Mouse (Mus musculus) lung, embryonic 16.5 days (tissue): ENCODE data around the gene Azin2. TPM values are rescaled to one million over a fixed set of nuclear protein-coding genes. Genes with fewer than 3 reads are reported as not detected.

Experiments
- ATAC-seq: fragments of 200-750 bp; cut with Nextera tagmentation; 2 replicates; pipeline ENCODE4 v1.8.0; 2017; ENCODE audit warnings: low read depth, mild to moderate bottlenecking, moderate library complexity
- H3K27ac ChIP-seq: fragments of 300-500 bp; sonication (generic); 2 replicates; pipeline ENCODE4 v1.5.1; 2014; ENCODE audit warnings: mild to moderate bottlenecking, control low read depth, low read length
- H3K27me3 ChIP-seq: fragments of 300-500 bp; sonication (generic); 2 replicates; pipeline ENCODE4 v1.6.1; 2014; ENCODE audit warnings: low read depth, low read length, mixed read lengths; ENCODE audit not compliant: control insufficient read depth, insufficient read depth
- H3K36me3 ChIP-seq: fragments of 300-500 bp; sonication (generic); 2 replicates; pipeline ENCODE4 v1.6.1; 2014; ENCODE audit warnings: low read length; ENCODE audit not compliant: control insufficient read depth, insufficient read depth
- H3K4me1 ChIP-seq: fragments of 300-500 bp; sonication (generic); replicated peaks from 2 replicates; pipeline ENCODE4 v1.6.1; 2014; ENCODE audit warnings: low read length, mixed read lengths; ENCODE audit not compliant: control insufficient read depth, insufficient read depth
- H3K4me2 ChIP-seq: fragments of 300-500 bp; sonication (generic); 2 replicates; pipeline ENCODE4 v1.6.1; 2014; ENCODE audit warnings: low read depth, low read length, control low read depth
- H3K4me3 ChIP-seq: fragments of 300-500 bp; sonication (generic); 2 replicates; pipeline ENCODE4 v1.5.1; 2014; ENCODE audit warnings: mild to moderate bottlenecking, low read length, control low read depth
- H3K9ac ChIP-seq: fragments of 300-500 bp; sonication (generic); 2 replicates; pipeline ENCODE4 v1.6.1; 2014; ENCODE audit warnings: low read length, control low read depth
- H3K9me3 ChIP-seq: fragments of 300-500 bp; sonication (generic); 2 replicates; pipeline ENCODE4 v1.6.1; 2016; ENCODE audit warnings: low read length; ENCODE audit not compliant: control insufficient read depth
- WGBS: fragments of 180-500 bp; shearing (Covaris S2); extraction: QIAGEN DNeasy Blood & Tissue Kit; methylation state at CpG from one replicate; pipeline ENCODE4 v1.1.7; 2014; 5-methylcytosine and 5-hydroxymethylcytosine counted together
- polyA plus RNA-seq: library from polyadenylated mRNA; unstranded; fragments of >200 nt; fragmentation: Nextera tagmentation; extraction: Ambion mirVana; gene quantifications from 2 replicates; pipeline ENCODE4 v1.2.1, GENCODE M21; 2015

Azin2 gene
- polyA plus RNA-seq, result 18.7 and 23.2 TPM in 2 replicates

GRCm38 (mm10) chr4:128962029-128962925 lies at the start of gene Azin2:
Gene Azin2 (minus strand): TSS chr4:128962442.
- H3K36me3 ChIP-seq, result no peaks in the 10 kb centered on the region
- WGBS, result under 1% methylated on average over 68 of the region's 72 CpGs
- H3K9ac ChIP-seq, result peak within 1 kb of the TSS; percentile 75
- H3K27me3 ChIP-seq, result no peaks in the 10 kb centered on the region; the same call in 1 of the 2 replicates
- H3K27ac ChIP-seq, result peak within 1 kb of the TSS; percentile 41
- peaks cover 33% of the 10 kb centered on the region for H3K4me1 ChIP-seq
- peak within 1 kb of the TSS; percentile 94 for H3K4me2 ChIP-seq
- ATAC-seq, result peak; percentile 96
- peak within 1 kb of the TSS; percentile 62 for H3K4me3 ChIP-seq
- H3K9me3 ChIP-seq, result no peaks in the 10 kb centered on the region

GRCm38 (mm10) chr4:129011604-129012121 lies 49.4 kb upstream of the Azin2 start:
- Histone ChIP-seq H3K36me3 (peaks cover 10% of the 10 kb centered on the region; the same call in 1 of the 2 replicates), H3K27me3 (no peaks in the 10 kb centered on the region), H3K27ac (peak overlapping the region; percentile 68), H3K4me2 (no peak overlapping the region), H3K4me3 (no peak overlapping the region), H3K9ac (no peak overlapping the region), H3K9me3 (no peaks in the 10 kb centered on the region), H3K4me1 (peaks cover 26% of the 10 kb centered on the region)
- peak; percentile 83 for ATAC-seq
- 40% methylated on average over 15 of the region's 15 CpGs for WGBS

GRCm38 (mm10) chr4:129009521-129009920 lies 47.3 kb upstream of the Azin2 start:
- Histone ChIP-seq H3K9ac (no peak overlapping the region), H3K4me1 (peaks cover 13% of the 10 kb centered on the region), H3K4me3 (no peak overlapping the region), H3K27ac (no peak overlapping the region), H3K4me2 (no peak overlapping the region), H3K27me3 (no peaks in the 10 kb centered on the region), H3K9me3 (no peaks in the 10 kb centered on the region), H3K36me3 (peaks cover 10% of the 10 kb centered on the region; the same call in 1 of the 2 replicates)
- ATAC-seq, result no peak
- WGBS, result 80% methylated on average over 5 of the region's 5 CpGs

GRCm38 (mm10) chr4:129008672-129009071 lies 46.4 kb upstream of the Azin2 start:
- Histone ChIP-seq H3K4me3 (no peak overlapping the region), H3K9me3 (no peaks in the 10 kb centered on the region), H3K4me1 (peaks cover 13% of the 10 kb centered on the region), H3K9ac (no peak overlapping the region), H3K27me3 (no peaks in the 10 kb centered on the region), H3K4me2 (no peak overlapping the region), H3K27ac (no peak overlapping the region), H3K36me3 (peaks cover 14% of the 10 kb centered on the region; the same call in 1 of the 2 replicates)
- no peak for ATAC-seq
- WGBS, result 68% methylated on average over 3 of the region's 3 CpGs

- Histone ChIP-seq H3K4me3 (no peak overlapping the region), H3K36me3 (peaks cover 19% of the 10 kb centered on the region; the same call in 1 of the 2 replicates), H3K4me1 (peaks cover 11% of the 10 kb centered on the region), H3K4me2 (no peak overlapping the region), H3K27me3 (no peaks in the 10 kb centered on the region), H3K9ac (no peak overlapping the region), H3K9me3 (no peaks in the 10 kb centered on the region), H3K27ac (no peak overlapping the region)
- no peak for ATAC-seq
- 80% methylated on average over 12 of the region's 12 CpGs for WGBS
Measured at GRCm38 (mm10) chr4:129008006-129008519, 45.8 kb upstream of the Azin2 start.

- H3K4me1 ChIP-seq, result peaks cover 9% of the 10 kb centered on the region
- 89% methylated on average over 8 of the region's 8 CpGs for WGBS
- H3K36me3 ChIP-seq, result peaks cover 29% of the 10 kb centered on the region
- no peak for ATAC-seq
- H3K9ac ChIP-seq, result no peak overlapping the region
- H3K4me2 ChIP-seq, result no peak overlapping the region
- H3K27ac ChIP-seq, result no peak overlapping the region
- no peaks in the 10 kb centered on the region for H3K27me3 ChIP-seq
- no peaks in the 10 kb centered on the region for H3K9me3 ChIP-seq
- no peak overlapping the region for H3K4me3 ChIP-seq
Measured at GRCm38 (mm10) chr4:129003720-129004119, 41.5 kb upstream of the Azin2 start.

GRCm38 (mm10) chr4:129000786-129001185 lies 38.5 kb upstream of the Azin2 start:
- ATAC-seq, result no peak
- Histone ChIP-seq H3K27me3 (no peaks in the 10 kb centered on the region), H3K27ac (no peak overlapping the region), H3K36me3 (peaks cover 19% of the 10 kb centered on the region), H3K9me3 (no peaks in the 10 kb centered on the region), H3K9ac (no peak overlapping the region), H3K4me1 (peaks cover 31% of the 10 kb centered on the region), H3K4me2 (no peak overlapping the region), H3K4me3 (no peak overlapping the region)
- 72% methylated on average over 3 of the region's 3 CpGs for WGBS

GRCm38 (mm10) chr4:128998401-128998800 lies 36.2 kb upstream of the Azin2 start:
- Histone ChIP-seq H3K36me3 (peaks cover 13% of the 10 kb centered on the region), H3K4me3 (no peak overlapping the region), H3K4me2 (no peak overlapping the region), H3K27me3 (no peaks in the 10 kb centered on the region), H3K27ac (no peak overlapping the region), H3K9me3 (no peaks in the 10 kb centered on the region), H3K4me1 (peaks cover 43% of the 10 kb centered on the region), H3K9ac (no peak overlapping the region)
- no peak for ATAC-seq
- WGBS, result 54% methylated on average over 8 of the region's 8 CpGs

- H3K4me3 ChIP-seq, result no peak overlapping the region
- peaks cover 8% of the 10 kb centered on the region for H3K36me3 ChIP-seq
- no peak overlapping the region for H3K4me2 ChIP-seq
- H3K27me3 ChIP-seq, result no peaks in the 10 kb centered on the region
- no peaks in the 10 kb centered on the region for H3K9me3 ChIP-seq
- WGBS, result 51% methylated on average over 8 of the region's 8 CpGs
- 0 out of 2 replicates have a peak overlapping the region, but pooled peaks have one; percentile 7 for H3K9ac ChIP-seq
- H3K27ac ChIP-seq, result no peak overlapping the region
- peaks cover 45% of the 10 kb centered on the region for H3K4me1 ChIP-seq
- no peak for ATAC-seq
Measured at GRCm38 (mm10) chr4:128997258-128997657, 35.0 kb upstream of the Azin2 start.
